Mouse (Mus musculus) c-Kit-positive CD71-negative TER-119-negative erythroid progenitor cells, embryonic 14.5 days (primary cell): ENCODE measurements around the gene Vmp1.

ENCODE experiments used
- DNase-seq: peaks from one replicate; pipeline ENCODE4 v3.0.0-alpha.2; 2013; ENCODE audit warnings: low read depth

Vmp1 gene

GRCm38 (mm10) chr11:86683395-86684125 lies at the start of gene Vmp1, which contains the start of gene Ptrh2:
Gene Vmp1, minus strand, starts transcription at chr11:86683836.
Gene Ptrh2, plus strand, starts transcription at chr11:86683985.
- peak; percentile 97 for DNase-seq

- no peak for DNase-seq
Measured at GRCm38 (mm10) chr11:86731443-86731842, 47.8 kb upstream of the Vmp1 start.

GRCm38 (mm10) chr11:86725607-86726006 lies 42.0 kb upstream of the Vmp1 start:
- DNase-seq, result no peak

- DNase-seq, result no peak
Measured at GRCm38 (mm10) chr11:86724982-86725381, 41.3 kb upstream of the Vmp1 start.

- no peak for DNase-seq
Measured at GRCm38 (mm10) chr11:86724004-86724403, 40.4 kb upstream of the Vmp1 start.

GRCm38 (mm10) chr11:86719390-86719789 lies 35.8 kb upstream of the Vmp1 start:
- DNase-seq, result no peak

- DNase-seq, result no peak
Measured at GRCm38 (mm10) chr11:86718369-86718768, 34.7 kb upstream of the Vmp1 start.

GRCm38 (mm10) chr11:86717306-86718065 lies 33.9 kb upstream of the Vmp1 start:
- no peak for DNase-seq

GRCm38 (mm10) chr11:86714606-86715005 lies 31.0 kb upstream of the Vmp1 start:
- no peak for DNase-seq

GRCm38 (mm10) chr11:86701151-86701550 lies 17.5 kb upstream of the Vmp1 start:
- DNase-seq, result no peak

GRCm38 (mm10) chr11:86695461-86695860 lies 11.8 kb upstream of the Vmp1 start:
- no peak for DNase-seq

GRCm38 (mm10) chr11:86692546-86692945 lies 8.9 kb upstream of the Vmp1 start:
- DNase-seq, result no peak

GRCm38 (mm10) chr11:86691956-86692355 lies 8.3 kb upstream of the Vmp1 start:
- DNase-seq, result no peak

GRCm38 (mm10) chr11:86691482-86691881 lies 7.8 kb upstream of the Vmp1 start:
- DNase-seq, result no peak

- no peak for DNase-seq
Measured at GRCm38 (mm10) chr11:86690383-86690782, 6.7 kb upstream of the Vmp1 start.

- no peak for DNase-seq
Measured at GRCm38 (mm10) chr11:86685366-86685765, 1.7 kb upstream of the Vmp1 start.

GRCm38 (mm10) chr11:86684126-86685012 lies 733 bp upstream of the Vmp1 start:
- no peak for DNase-seq

GRCm38 (mm10) chr11:86682861-86683260 lies 775 bp downstream of the Vmp1 start:
- no peak for DNase-seq

- no peak for DNase-seq
Measured at GRCm38 (mm10) chr11:86681423-86681822, 2.2 kb downstream of the Vmp1 start.

- DNase-seq, result no peak
Measured at GRCm38 (mm10) chr11:86680729-86681128, 2.9 kb downstream of the Vmp1 start.

- DNase-seq, result no peak
Measured at GRCm38 (mm10) chr11:86678957-86679356, 4.7 kb downstream of the Vmp1 start.

- no peak for DNase-seq
Measured at GRCm38 (mm10) chr11:86675520-86675919, 8.1 kb downstream of the Vmp1 start.
